Comparison of ENCODE assay signal across 15 mouse cellular contexts in the genomic region with DNA sequence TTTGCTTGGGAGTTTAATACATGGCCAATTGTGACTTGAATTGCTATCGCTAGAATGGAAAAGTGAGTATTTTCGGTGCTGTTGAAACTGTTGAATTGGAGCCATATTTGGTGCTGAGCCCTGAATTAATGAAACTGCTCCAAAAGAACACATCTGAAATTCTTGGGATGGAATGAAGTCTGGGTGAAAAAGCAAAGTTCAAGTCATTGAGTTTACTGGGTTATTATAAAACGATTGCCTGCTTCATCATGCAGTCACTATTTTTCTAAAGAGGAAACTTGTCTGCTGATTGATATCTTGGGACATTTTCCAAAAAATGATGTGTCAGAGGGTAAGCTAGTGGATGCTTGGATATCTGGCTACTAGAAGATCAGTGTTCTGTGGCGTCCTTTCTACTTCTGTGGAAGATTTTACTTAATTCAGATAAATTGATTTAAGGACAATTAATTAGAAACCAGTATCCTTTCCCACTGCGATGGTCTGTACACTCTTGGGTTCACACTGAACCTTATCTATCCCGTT. TPM values are rescaled to one million over a fixed set of nuclear protein-coding genes. Genes with fewer than 3 reads are reported as not detected.
A peak's percentile ranks its signal among the peaks of the same experiment; 100 is the strongest.
DNase-seq lines count a peak whose midpoint lies in the region; ATAC-seq and TF ChIP-seq lines count a peak whose summit lies in the region.
"Had no signal": no experiment of that assay in that cellular context is flagged by ENCODE, and none has a peak within 500 bp of the region (broad histone marks: within the 10 kb centered on the region; RNA-seq: fewer than 3 reads in every experiment).

No protein-coding gene starts in this region.

- WGBS in forebrain, postnatal 0 days, result 77% methylated on average over 6 of the region's 6 CpGs
- 83% methylated on average over 6 of the region's 6 CpGs for WGBS in forebrain, embryonic 16.5 days
- WGBS in lung, postnatal 0 days, result 64% methylated on average over 6 of the region's 6 CpGs

- no peak for ATAC-seq in forebrain, postnatal 0 days
- ATAC-seq in forebrain, embryonic 16.5 days, result no peak
- ATAC-seq in lung, postnatal 0 days, result no peak
- ATAC-seq: Patski had no signal

- peaks cover 24% of the 10 kb centered on the region for H3K4me1 ChIP-seq in forebrain, postnatal 0 days (ENCODE audit: insufficient read depth)
- peaks cover 24% of the 10 kb centered on the region for H3K4me1 ChIP-seq in forebrain, embryonic 16.5 days (replicated peaks; ENCODE audit: control insufficient read depth, insufficient read depth, low read length)
- peaks cover 5% of the 10 kb centered on the region; the same call in 1 of the 2 replicates for H3K4me1 ChIP-seq in lung, postnatal 0 days (ENCODE audit: insufficient read depth, low read depth, low read length)

- H3K9me3 ChIP-seq in forebrain, postnatal 0 days (ENCODE audit: low read length), result no peaks in the 10 kb centered on the region
- H3K9me3 ChIP-seq in forebrain, embryonic 16.5 days (ENCODE audit: control insufficient read depth, low read length), result no peaks in the 10 kb centered on the region
- H3K9me3 ChIP-seq in lung, postnatal 0 days (ENCODE audit: low read length), result no peaks in the 10 kb centered on the region
- H3K9me3 ChIP-seq: embryonic facial prominence, embryonic 15.5 days; heart, embryonic 15.5 days; stomach, embryonic 15.5 days had no signal

- no peaks in the 10 kb centered on the region for H3K27me3 ChIP-seq in forebrain, postnatal 0 days (ENCODE audit: insufficient read depth, low read length)
- H3K27me3 ChIP-seq in forebrain, embryonic 16.5 days (replicated peaks; ENCODE audit: control insufficient read depth, insufficient read depth, low read length), result no peaks in the 10 kb centered on the region
- H3K27me3 ChIP-seq in lung, postnatal 0 days (replicated peaks; ENCODE audit: insufficient read depth, low read length), result no peaks in the 10 kb centered on the region
- H3K27me3 ChIP-seq: embryonic facial prominence, embryonic 15.5 days; heart, embryonic 15.5 days; Patski; stomach, embryonic 15.5 days had no signal

- H3K4me3 ChIP-seq in forebrain, postnatal 0 days (ENCODE audit: low read depth, low read length), result no peak overlapping the region
- H3K4me3 ChIP-seq in forebrain, embryonic 16.5 days (replicated peaks; ENCODE audit: low read length), result no peak overlapping the region
- H3K4me3 ChIP-seq in lung, postnatal 0 days (ENCODE audit: low read depth, low read length), result no peak overlapping the region
- H3K4me3 ChIP-seq: heart, embryonic 15.5 days; stomach, embryonic 15.5 days had no signal

- H3K4me2 ChIP-seq in forebrain, postnatal 0 days (ENCODE audit: low read depth), result peak overlapping the region; percentile 13; the same call in 1 of the 2 replicates
- H3K4me2 ChIP-seq in forebrain, embryonic 16.5 days (ENCODE audit: low read length), result no peak overlapping the region
- H3K4me2 ChIP-seq in lung, postnatal 0 days (replicated peaks; ENCODE audit: low read depth, low read length), result no peak overlapping the region; the same call in 1 of the 2 replicates
- H3K4me2 ChIP-seq: embryonic facial prominence, embryonic 15.5 days; heart, embryonic 15.5 days; stomach, embryonic 15.5 days had no signal

- H3K36me3 ChIP-seq in forebrain, postnatal 0 days (ENCODE audit: insufficient read depth), result 0 out of 2 replicates have a peak, but pooled peaks cover 7% of the 10 kb centered on the region
- H3K36me3 ChIP-seq in forebrain, embryonic 16.5 days (ENCODE audit: control insufficient read depth, insufficient read depth), result peaks cover 3% of the 10 kb centered on the region
- no peaks in the 10 kb centered on the region for H3K36me3 ChIP-seq in lung, postnatal 0 days (ENCODE audit: insufficient read depth, low read length)
- H3K36me3 ChIP-seq: stomach, embryonic 15.5 days had no signal

- H3K9ac ChIP-seq in forebrain, postnatal 0 days, result no peak overlapping the region
- no peak overlapping the region for H3K9ac ChIP-seq in forebrain, embryonic 16.5 days (replicated peaks; ENCODE audit: low read depth, low read length)
- no peak overlapping the region for H3K9ac ChIP-seq in lung, postnatal 0 days (replicated peaks; ENCODE audit: low read depth)
- H3K9ac ChIP-seq: embryonic facial prominence, embryonic 15.5 days; heart, embryonic 15.5 days; stomach, embryonic 15.5 days had no signal

- no peak for TF ChIP-seq CTCF in forebrain, postnatal 0 days (IDR thresholded peaks at IDR 0.05; ENCODE audit: low read depth)
- TF ChIP-seq CTCF in lung, postnatal 0 days (IDR thresholded peaks at IDR 0.05), result no peak

- DNase-seq in forebrain, postnatal 0 days, result no peak
- peak; percentile 23 for DNase-seq in lung, postnatal 0 days (ENCODE audit: low spot score)
- DNase-seq in lung, postnatal 4 days, result no peak
- DNase-seq in 416B (ENCODE audit: low read depth), result peak; percentile 32
- DNase-seq in adipocyte (ENCODE audit: low spot score), result peak; percentile 45
- DNase-seq in urinary bladder, postnatal 4 days (ENCODE audit: low spot score in 2 of 2), result no peak
- DNase-seq in spleen, adult 12 weeks (ENCODE audit: low spot score), result no peak
- DNase-seq: cerebellum, adult 18-20 months; right cerebral cortex, postnatal 4 days; thymus, postnatal 14 days had no signal

- no peak for TF ChIP-seq EP300 in lung, postnatal 0 days (IDR thresholded peaks at IDR 0.05)

- H3K27ac ChIP-seq in forebrain, postnatal 0 days (ENCODE audit: low read depth, low read length), result no peak overlapping the region
- H3K27ac ChIP-seq in forebrain, embryonic 16.5 days (ENCODE audit: low read length), result no peak overlapping the region
- H3K27ac ChIP-seq in lung, postnatal 0 days (ENCODE audit: low read length), result no peak overlapping the region
- H3K27ac ChIP-seq: embryonic facial prominence, embryonic 15.5 days; heart, embryonic 15.5 days; stomach, embryonic 15.5 days had no signal

RNA-seq across cellular contexts. Expression of a gene that starts 4.0 kb away (rescaled TPM):
- total RNA-seq in forebrain, postnatal 0 days (2014; rRNA removed), result 114 and 121 TPM in 2 replicates
- 162 and 189 TPM in 2 replicates for polyA plus RNA-seq in forebrain, postnatal 0 days (2015; fragmentation: Nextera tagmentation; extraction: Ambion mirVana)
- 199 and 215 TPM in 2 replicates for polyA plus RNA-seq in forebrain, embryonic 16.5 days (2015; fragmentation: Nextera tagmentation; extraction: Ambion mirVana)
- 127 and 133 TPM in 2 replicates for polyA plus RNA-seq in lung, postnatal 0 days (2015; fragmentation: Nextera tagmentation; extraction: Ambion mirVana)

RNA-seq across cellular contexts. Expression of a gene that starts 29.0 kb away (rescaled TPM):
- total RNA-seq in forebrain, postnatal 0 days (2014; rRNA removed), result 8.9 and 9.2 TPM in 2 replicates
- polyA plus RNA-seq in forebrain, postnatal 0 days (2015; fragmentation: Nextera tagmentation; extraction: Ambion mirVana), result 29.3 and 31.3 TPM in 2 replicates
- 24.4 and 25.3 TPM in 2 replicates for polyA plus RNA-seq in forebrain, embryonic 16.5 days (2015; fragmentation: Nextera tagmentation; extraction: Ambion mirVana)
- 97.0 and 100.0 TPM in 2 replicates for polyA plus RNA-seq in lung, postnatal 0 days (2015; fragmentation: Nextera tagmentation; extraction: Ambion mirVana)

Comparison
In these comparisons a context has a peak if more than half of its experiments do, and no peak if none do; other contexts are left out.
1. DNase-seq: peak in lung, postnatal 0 days (single experiment), 416B (single experiment) and adipocyte (single experiment); none in forebrain, postnatal 0 days (single experiment), lung, postnatal 4 days (0 of 2), urinary bladder, postnatal 4 days (0 of 2) and spleen, adult 12 weeks (single experiment).